Mouse (Mus musculus) lung, postnatal 0 days (tissue): ENCODE data around the gene Zscan25.
"Not testable (repeated sequence)": the region's sequence is repeated elsewhere in the genome, so short reads cannot be mapped to it uniquely, and the experiment has no call there.

Source experiments
- CTCF ChIP-seq: IDR thresholded peaks from 2 replicates; pipeline ENCODE4 v1.5.1; 2016; ENCODE audit warnings: antibody characterized with exemption, mild to moderate bottlenecking
- EP300 ChIP-seq: IDR thresholded peaks from 2 replicates; pipeline ENCODE4 v1.6.1; 2016; ENCODE audit warnings: antibody characterized with exemption, mild to moderate bottlenecking, control low read depth

GRCm38 (mm10) chr5:145273568-145273967, 6.7 kb upstream of the Zscan25 start:
- not testable (repeated sequence) for TF ChIP-seq EP300, CTCF
